Mouse (Mus musculus): Measurements from ENCODE around the gene Sgsh.

- TF ChIP-seq CTCF (IDR thresholded peaks at IDR 0.05; ENCODE audit: borderline replicate concordance, insufficient read depth, low read length) (no peak), POLR2A (IDR thresholded peaks at IDR 0.05; ENCODE audit: low read depth, low read length) (no peak)
These were observed 24.7 kb downstream of the Sgsh start for GRCm38 (mm10) chr11:119330592-119330991.
